Mouse (Mus musculus) heart, embryonic 14.5 days (tissue): ENCODE measurements around the gene Rad51b. TPM values are rescaled to one million over a fixed set of nuclear protein-coding genes. Genes with fewer than 3 reads are reported as not detected.
A peak's percentile ranks its signal among the peaks of the same experiment; 100 is the strongest.

ENCODE experiments used
- ATAC-seq: fragments of 200-750 bp; cut with Nextera tagmentation; 2 replicates; pipeline ENCODE4 v1.8.0; 2017; ENCODE audit warnings: low read depth, moderate TSS enrichment; ENCODE audit not compliant: insufficient number of reproducible peaks, insufficient read depth, low FRiP score
- H3K27ac ChIP-seq, 2 experiments: fragments of 200-500 bp in 1 of 2; fragments of 300-500 bp in 1 of 2; sonication (generic) in 1 of 2; replicated peaks in 1 of 2; 2 replicates each; pipeline ENCODE4 v1.5.1; 2012 to 2014; ENCODE audit warnings: low read depth in 2 of 2, low read length in 2 of 2, control low read depth in 1 of 2, mild to moderate bottlenecking in 1 of 2, mixed read lengths in 1 of 2; ENCODE audit not compliant: control insufficient read depth in 1 of 2, insufficient read depth in 1 of 2
- H3K27me3 ChIP-seq: fragments of 300-500 bp; sonication (generic); 2 replicates; pipeline ENCODE4 v1.6.1; 2014; ENCODE audit warnings: mild to moderate bottlenecking, low read length, control low read depth; ENCODE audit not compliant: control insufficient read depth, insufficient read depth
- H3K36me3 ChIP-seq: fragments of 300-500 bp; sonication (generic); 2 replicates; pipeline ENCODE4 v1.6.1; 2014; ENCODE audit warnings: mild to moderate bottlenecking, control low read depth, low read length, mixed read lengths; ENCODE audit not compliant: control insufficient read depth, insufficient read depth
- H3K4me1 ChIP-seq, 2 experiments: fragments of 200-500 bp in 1 of 2; fragments of 300-500 bp in 1 of 2; sonication (generic) in 1 of 2; 2 replicates each; pipeline ENCODE4 v1.6.1; 2012 to 2014; ENCODE audit warnings: low read length in 2 of 2, control low read depth in 1 of 2, mixed read lengths in 1 of 2; ENCODE audit not compliant: control insufficient read depth in 2 of 2, insufficient read depth in 2 of 2
- H3K4me2 ChIP-seq: fragments of 300-500 bp; sonication (generic); 2 replicates; pipeline ENCODE4 v1.6.1; 2014; ENCODE audit warnings: mild to moderate bottlenecking, low read length
- H3K4me3 ChIP-seq, 2 experiments: fragments of 200-500 bp in 1 of 2; fragments of 300-500 bp in 1 of 2; sonication (generic) in 1 of 2; 2 replicates each; pipeline ENCODE4 v1.5.1; 2012 to 2014; ENCODE audit warnings: low read length in 2 of 2, mild to moderate bottlenecking in 2 of 2, control low read depth in 1 of 2, low read depth in 1 of 2, moderate library complexity in 1 of 2; ENCODE audit not compliant: control insufficient read depth in 1 of 2, insufficient read depth in 1 of 2
- H3K9ac ChIP-seq: fragments of 300-500 bp; sonication (generic); 2 replicates; pipeline ENCODE4 v1.6.1; 2014; ENCODE audit warnings: mild to moderate bottlenecking, low read length
- H3K9me3 ChIP-seq: fragments of 300-500 bp; sonication (generic); 2 replicates; pipeline ENCODE4 v1.6.1; 2016; ENCODE audit warnings: low read length, control low read depth; ENCODE audit not compliant: control insufficient read depth
- WGBS: fragments of 180-500 bp; shearing (Covaris S2); extraction: QIAGEN DNeasy Blood & Tissue Kit; methylation state at CpG from one replicate; pipeline ENCODE4 v1.1.7; 2014; 5-methylcytosine and 5-hydroxymethylcytosine counted together
- polyA plus RNA-seq: library from polyadenylated mRNA; unstranded; fragments of >200 nt; fragmentation: Nextera tagmentation; extraction: Ambion mirVana; gene quantifications from 2 replicates; pipeline ENCODE4 v1.2.1, GENCODE M21; 2014

Rad51b gene
- polyA plus RNA-seq, 1 experiment from 2014 or later = 4.2 TPM

DNA sequence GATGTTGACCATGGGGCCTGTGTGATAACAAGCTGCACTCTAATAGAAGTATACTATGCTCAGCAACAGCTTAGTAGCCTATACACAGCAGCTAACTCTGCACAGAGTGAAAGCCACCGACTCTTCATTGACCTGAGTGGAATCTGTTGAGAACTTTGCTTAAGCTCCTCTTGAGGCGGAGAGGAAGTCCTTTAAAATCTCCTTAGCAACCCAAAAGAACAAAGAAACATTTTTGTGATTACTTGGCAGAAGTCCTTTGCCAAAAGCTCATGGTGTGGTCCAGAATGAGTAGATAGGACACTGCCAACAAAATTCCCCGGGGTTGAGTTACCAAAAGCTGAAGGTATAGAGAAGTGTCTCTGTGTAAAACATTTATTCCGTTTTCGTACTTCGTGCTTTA, 282.8 kb downstream of the Rad51b start:
- Histone ChIP-seq H3K4me1 (no peaks in the 10 kb centered on the region), H3K27ac (no peak overlapping the region), H3K27me3 (no peaks in the 10 kb centered on the region), H3K9me3 (no peaks in the 10 kb centered on the region), H3K4me3 (no peak overlapping the region), H3K36me3 (no peaks in the 10 kb centered on the region), H3K4me2 (no peak overlapping the region), H3K9ac (no peak overlapping the region)
- no peak for ATAC-seq
- WGBS = 80% methylated on average over 6 of the region's 6 CpGs

DNA sequence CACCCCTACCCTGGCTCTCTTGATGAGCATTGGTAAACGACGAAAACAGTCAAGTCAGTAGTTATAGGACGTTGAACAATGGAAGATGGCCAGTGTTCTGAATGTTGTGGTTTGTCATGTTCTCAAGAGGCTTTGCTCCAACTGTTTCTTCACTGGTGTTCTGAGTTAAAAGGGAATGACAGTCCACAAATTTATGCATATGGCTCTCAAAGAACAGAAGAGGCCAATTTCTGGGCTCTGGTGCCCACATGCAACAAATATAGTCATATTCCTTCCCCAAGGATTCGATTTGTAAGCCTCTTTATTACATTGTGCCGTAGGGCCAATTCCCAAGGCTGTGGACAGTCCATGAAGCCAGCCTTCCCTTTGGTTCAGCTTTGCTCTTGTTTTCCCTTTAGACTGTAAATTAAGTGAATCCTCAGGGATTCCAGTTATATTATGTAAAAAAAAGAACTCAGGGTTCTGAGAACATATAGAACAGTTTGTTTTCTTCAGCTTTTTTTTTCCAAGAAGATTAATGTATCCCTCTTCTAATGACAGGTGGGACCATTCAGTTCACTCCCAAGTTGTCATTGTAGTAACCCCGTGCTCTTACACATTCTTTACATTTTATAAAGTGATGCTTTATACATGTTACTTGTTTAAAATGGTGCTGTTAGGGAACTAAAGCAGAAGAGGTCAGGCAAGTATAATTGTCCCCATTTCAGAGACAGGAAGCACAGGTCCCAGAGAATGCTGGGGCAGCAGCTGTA, 287.6 kb downstream of the Rad51b start:
- WGBS = 86% methylated on average over 6 of the region's 6 CpGs
- no peaks in the 10 kb centered on the region for H3K27me3 ChIP-seq
- no peak overlapping the region for H3K27ac ChIP-seq
- no peak overlapping the region for H3K9ac ChIP-seq
- no peaks in the 10 kb centered on the region for H3K9me3 ChIP-seq
- ATAC-seq = no peak
- H3K4me2 ChIP-seq = no peak overlapping the region
- H3K4me3 ChIP-seq = no peak overlapping the region
- H3K36me3 ChIP-seq = no peaks in the 10 kb centered on the region
- no peaks in the 10 kb centered on the region for H3K4me1 ChIP-seq

DNA sequence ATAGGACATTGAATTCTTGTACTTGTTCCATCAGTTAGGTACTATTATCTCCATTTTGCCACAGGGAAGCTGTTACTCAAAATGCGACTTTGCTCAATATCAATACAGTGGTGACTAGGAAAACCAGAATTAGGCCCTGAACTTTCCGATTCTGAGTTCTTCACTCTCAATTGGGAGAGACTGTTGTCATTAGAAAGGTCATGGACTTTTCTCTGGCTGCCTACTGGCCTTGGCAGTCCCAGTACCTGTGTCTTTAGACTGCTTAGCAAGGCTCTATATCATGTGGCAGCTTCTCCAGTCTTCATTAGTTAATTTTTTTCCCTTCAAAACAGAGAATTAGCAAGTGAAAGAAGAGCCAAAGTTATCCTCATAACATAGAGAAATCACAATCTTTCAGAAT, 288.3 kb downstream of the Rad51b start:
- Histone ChIP-seq H3K27me3 (no peaks in the 10 kb centered on the region), H3K4me1 (no peaks in the 10 kb centered on the region)
- WGBS = 91% methylated on average over 2 of the region's 2 CpGs

GRCm38 (mm10) chr12:79588831-79589230, 291.7 kb downstream of the Rad51b start:
- ATAC-seq = no peak
- Histone ChIP-seq H3K4me2 (no peak overlapping the region), H3K4me3 (no peak overlapping the region), H3K27ac (no peak overlapping the region), H3K27me3 (no peaks in the 10 kb centered on the region), H3K9ac (no peak overlapping the region), H3K9me3 (no peaks in the 10 kb centered on the region), H3K36me3 (no peaks in the 10 kb centered on the region), H3K4me1 (peaks cover 0 to 3% of the 10 kb centered on the region in 2 experiments; a peak in 1 of 4 replicates)
- 92% methylated on average over 4 of the region's 4 CpGs for WGBS

More for the DNA sequence above, 288.3 kb downstream of the Rad51b start:
- Histone ChIP-seq H3K9me3 (no peaks in the 10 kb centered on the region), H3K36me3 (no peaks in the 10 kb centered on the region), H3K9ac (no peak overlapping the region), H3K4me3 (no peak overlapping the region), H3K4me2 (no peak overlapping the region), H3K27ac (no peak overlapping the region)
- ATAC-seq = no peak

GRCm38 (mm10) chr12:79592206-79592605, 295.1 kb downstream of the Rad51b start:
- Histone ChIP-seq H3K27ac (peak overlapping the region in 1 of 2 experiments; percentile 19; a peak in 1 of 4 replicates), H3K4me2 (no peak overlapping the region), H3K4me3 (no peak overlapping the region), H3K27me3 (no peaks in the 10 kb centered on the region), H3K36me3 (no peaks in the 10 kb centered on the region), H3K4me1 (peaks cover 2 to 3% of the 10 kb centered on the region in 2 experiments; a peak in 2 of 4 replicates), H3K9me3 (no peaks in the 10 kb centered on the region), H3K9ac (no peak overlapping the region)
- no peak for ATAC-seq
- 72% methylated on average over 4 of the region's 4 CpGs for WGBS

DNA sequence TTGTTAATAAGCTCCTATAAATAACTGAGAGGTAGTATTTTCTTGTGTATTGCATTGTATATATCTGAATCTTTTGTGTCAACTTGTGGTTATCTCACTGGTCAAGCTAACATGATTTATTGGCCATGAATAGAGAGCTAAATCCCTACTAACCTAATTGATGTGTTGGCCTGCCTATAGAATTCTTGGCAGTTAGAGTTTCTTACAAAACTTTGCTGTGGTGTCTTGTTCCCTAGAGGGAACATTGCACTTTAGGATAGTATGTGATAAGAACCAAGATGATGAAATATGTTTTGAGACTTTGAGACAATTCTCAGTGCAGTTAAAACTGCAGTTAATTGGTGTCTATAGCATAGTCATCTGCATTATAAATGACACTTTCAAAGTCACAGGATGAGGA, 299.8 kb downstream of the Rad51b start:
- peaks cover 9 to 24% of the 10 kb centered on the region in 2 experiments for H3K4me1 ChIP-seq
- no peak for ATAC-seq

DNA sequence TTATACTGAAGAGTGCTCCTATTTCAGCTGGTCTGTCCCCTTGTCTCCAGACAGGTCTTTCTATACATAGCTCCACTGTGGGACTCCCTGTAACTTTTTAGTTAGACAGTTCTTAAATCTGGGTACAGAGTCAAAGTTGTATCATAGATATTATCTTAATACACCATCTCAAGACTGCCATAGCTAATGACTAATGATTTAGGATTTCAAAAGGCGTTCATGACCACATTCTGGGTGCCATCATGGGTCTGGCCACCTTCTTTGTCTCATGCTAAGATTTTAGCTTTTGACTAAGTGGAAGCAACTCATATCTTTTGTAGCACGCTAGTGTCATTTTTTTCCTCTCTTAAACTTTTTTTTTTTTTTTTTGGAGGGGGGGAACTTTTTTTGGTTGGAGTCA, 300.3 kb downstream of the Rad51b start:
- no peak for ATAC-seq
- Histone ChIP-seq H3K4me1 (peaks cover 9 to 24% of the 10 kb centered on the region in 2 experiments), H3K9me3 (no peaks in the 10 kb centered on the region), H3K9ac (no peak overlapping the region), H3K4me2 (no peak overlapping the region), H3K36me3 (no peaks in the 10 kb centered on the region), H3K4me3 (no peak overlapping the region), H3K27me3 (no peaks in the 10 kb centered on the region), H3K27ac (no peak overlapping the region)
- 89% methylated on average over 2 of the region's 2 CpGs for whole genome bisulfite sequencing

More for the DNA sequence above, 299.8 kb downstream of the Rad51b start:
- no peak overlapping the region for H3K4me3 ChIP-seq
- H3K27ac ChIP-seq = no peak overlapping the region
- no peak overlapping the region for H3K4me2 ChIP-seq
- H3K9ac ChIP-seq = no peak overlapping the region
- no peaks in the 10 kb centered on the region for H3K27me3 ChIP-seq
- no peaks in the 10 kb centered on the region for H3K36me3 ChIP-seq
- no peaks in the 10 kb centered on the region for H3K9me3 ChIP-seq

GRCm38 (mm10) chr12:79597786-79598185, 300.7 kb downstream of the Rad51b start:
- no peak overlapping the region for H3K4me2 ChIP-seq
- H3K36me3 ChIP-seq = no peaks in the 10 kb centered on the region
- no peak overlapping the region for H3K9ac ChIP-seq
- no peaks in the 10 kb centered on the region for H3K9me3 ChIP-seq
- ATAC-seq = no peak
- 85% methylated on average over 2 of the region's 2 CpGs for WGBS
- H3K4me1 ChIP-seq = peaks cover 6 to 24% of the 10 kb centered on the region in 2 experiments
- no peak overlapping the region for H3K4me3 ChIP-seq
- peak overlapping the region; percentile 76 to 85; a peak in 3 of 4 replicates for H3K27ac ChIP-seq
- no peaks in the 10 kb centered on the region for H3K27me3 ChIP-seq
